Mouse (Mus musculus): ENCODE results near the gene Fam83g.

The Fam83g gene

GRCm38 (mm10) chr11:61715130-61715529, 31.2 kb downstream of the Fam83g start:
- no peak for DNase-seq (ENCODE audit: low read depth, low spot score)

GRCm38 (mm10) chr11:61717990-61718389, 34.1 kb downstream of the Fam83g start:
- no peak for DNase-seq (ENCODE audit: low read depth, low spot score)

GRCm38 (mm10) chr11:61719387-61719786, 35.5 kb downstream of the Fam83g start:
- no peak for DNase-seq (ENCODE audit: low read depth, low spot score)

- no peak for DNase-seq (ENCODE audit: low read depth, low spot score)
These were observed 35.9 kb downstream of the Fam83g start for GRCm38 (mm10) chr11:61719826-61720225.

- DNase-seq (ENCODE audit: low read depth, low spot score), result no peak
These were observed 36.7 kb downstream of the Fam83g start, which contains the start of gene Slc5a10 for GRCm38 (mm10) chr11:61720636-61721035. Slc5a10 (minus strand) TSS chr11:61720826.

GRCm38 (mm10) chr11:61722077-61722476, 38.2 kb downstream of the Fam83g start:
- no peak for DNase-seq (ENCODE audit: low read depth, low spot score)

GRCm38 (mm10) chr11:61728037-61728436, 44.1 kb downstream of the Fam83g start:
- no peak for DNase-seq (ENCODE audit: low read depth, low spot score)

- DNase-seq (ENCODE audit: low read depth, low spot score), result no peak
These were observed 48.8 kb downstream of the Fam83g start for GRCm38 (mm10) chr11:61732672-61733071.

- DNase-seq (ENCODE audit: low read depth, low spot score), result no peak
These were observed 53.4 kb downstream of the Fam83g start for GRCm38 (mm10) chr11:61737290-61737689.

GRCm38 (mm10) chr11:61740500-61740899, 56.6 kb downstream of the Fam83g start:
- no peak for DNase-seq (ENCODE audit: low read depth, low spot score)

GRCm38 (mm10) chr11:61743768-61744167, 59.9 kb downstream of the Fam83g start:
- DNase-seq (ENCODE audit: low read depth, low spot score), result no peak

- no peak for DNase-seq (ENCODE audit: low read depth, low spot score)
These were observed 60.6 kb downstream of the Fam83g start for GRCm38 (mm10) chr11:61744460-61744859.

GRCm38 (mm10) chr11:61745781-61746180, 61.9 kb downstream of the Fam83g start:
- DNase-seq (ENCODE audit: low read depth, low spot score), result no peak

GRCm38 (mm10) chr11:61747161-61747560, 63.3 kb downstream of the Fam83g start:
- no peak for DNase-seq (ENCODE audit: low read depth, low spot score)

- DNase-seq (ENCODE audit: low read depth, low spot score), result no peak
These were observed 67.7 kb downstream of the Fam83g start for GRCm38 (mm10) chr11:61751612-61752011.

- no peak for DNase-seq (ENCODE audit: low read depth, low spot score)
These were observed 73.3 kb downstream of the Fam83g start for GRCm38 (mm10) chr11:61757151-61757550.
